Mouse (Mus musculus): ENCODE measurements at regions not wholly inside any gene's neighbourhood (a gene's known extent, or its start where the extent isn't known, plus 50 kb on each side); places are given as distances from the start of the nearest gene placed in this dataset.

GRCm38 (mm10) chr19:23044510-23045464, 96.2 kb upstream of the Klf9 start:
- Histone ChIP-seq H3K9me3 (ENCODE audit: control insufficient read depth, low read length) (no peaks in the 10 kb centered on the region), H3K9ac (no peak overlapping the region), H3K4me3 (replicated peaks; ENCODE audit: low read length) (no peak overlapping the region), H3K27ac (no peak overlapping the region), H3K27me3 (ENCODE audit: control insufficient read depth, insufficient read depth, low read length) (no peaks in the 10 kb centered on the region), H3K4me1 (replicated peaks; ENCODE audit: control insufficient read depth, insufficient read depth, low read length) (no peaks in the 10 kb centered on the region), H3K4me2 (replicated peaks) (no peak overlapping the region), H3K36me3 (replicated peaks; ENCODE audit: control insufficient read depth, insufficient read depth) (no peaks in the 10 kb centered on the region)
- DNase-seq (ENCODE audit: low spot score) (no peak), ATAC-seq (ENCODE audit: low FRiP score) (no peak)
- 84% methylated on average over 16 of the region's 16 CpGs for WGBS

DNA sequence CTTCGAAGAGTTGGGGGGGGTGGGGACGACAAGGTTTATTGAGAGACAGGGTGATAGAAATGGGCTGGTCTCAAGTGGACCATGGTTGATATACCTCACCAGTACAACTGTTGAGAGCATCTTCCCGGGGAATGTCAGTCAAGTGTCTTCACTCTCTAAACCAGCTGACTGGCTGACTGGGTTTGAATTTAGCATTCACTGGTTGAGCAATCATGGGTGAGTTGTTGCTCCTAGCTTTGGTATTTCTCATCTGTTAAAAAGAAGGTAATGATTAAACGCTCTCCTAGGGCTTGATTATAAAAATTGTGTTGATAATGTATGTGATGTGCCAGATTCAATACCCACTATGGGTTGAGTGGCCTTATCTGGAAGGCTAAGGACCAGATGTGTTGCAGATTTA, 89.6 kb upstream of the Klf9 start:
- Histone ChIP-seq H3K4me1 (replicated peaks; ENCODE audit: control insufficient read depth, insufficient read depth, low read length) (0 out of 2 replicates have a peak, but pooled peaks cover 2% of the 10 kb centered on the region), H3K4me3 (replicated peaks; ENCODE audit: low read length) (no peak overlapping the region), H3K9me3 (ENCODE audit: control insufficient read depth, low read length) (no peaks in the 10 kb centered on the region), H3K27me3 (ENCODE audit: control insufficient read depth, insufficient read depth, low read length) (no peaks in the 10 kb centered on the region), H3K27ac (no peak overlapping the region), H3K4me2 (replicated peaks) (no peak overlapping the region), H3K9ac (no peak overlapping the region), H3K36me3 (replicated peaks; ENCODE audit: control insufficient read depth, insufficient read depth) (no peaks in the 10 kb centered on the region)
- WGBS = over 99% methylated on average over 4 of the region's 4 CpGs
- DNase-seq (ENCODE audit: low spot score) (no peak), ATAC-seq (ENCODE audit: low FRiP score) (no peak)

GRCm38 (mm10) chr19:23054440-23054839, 86.6 kb upstream of the Klf9 start:
- ATAC-seq (ENCODE audit: low FRiP score) (no peak), DNase-seq (ENCODE audit: low spot score) (no peak)
- H3K27me3 ChIP-seq (ENCODE audit: control insufficient read depth, insufficient read depth, low read length) = no peaks in the 10 kb centered on the region
- no peak overlapping the region for H3K9ac ChIP-seq
- no peak overlapping the region for H3K4me2 ChIP-seq (replicated peaks)
- no peak overlapping the region for H3K27ac ChIP-seq
- no peaks in the 10 kb centered on the region for H3K9me3 ChIP-seq (ENCODE audit: control insufficient read depth, low read length)
- H3K4me3 ChIP-seq (replicated peaks; ENCODE audit: low read length) = no peak overlapping the region
- WGBS = 84% methylated on average over 4 of the region's 4 CpGs
- no peaks in the 10 kb centered on the region for H3K36me3 ChIP-seq (replicated peaks; ENCODE audit: control insufficient read depth, insufficient read depth)
- H3K4me1 ChIP-seq (replicated peaks; ENCODE audit: control insufficient read depth, insufficient read depth, low read length) = peaks cover 15% of the 10 kb centered on the region; the same call in 1 of the 2 replicates

DNA sequence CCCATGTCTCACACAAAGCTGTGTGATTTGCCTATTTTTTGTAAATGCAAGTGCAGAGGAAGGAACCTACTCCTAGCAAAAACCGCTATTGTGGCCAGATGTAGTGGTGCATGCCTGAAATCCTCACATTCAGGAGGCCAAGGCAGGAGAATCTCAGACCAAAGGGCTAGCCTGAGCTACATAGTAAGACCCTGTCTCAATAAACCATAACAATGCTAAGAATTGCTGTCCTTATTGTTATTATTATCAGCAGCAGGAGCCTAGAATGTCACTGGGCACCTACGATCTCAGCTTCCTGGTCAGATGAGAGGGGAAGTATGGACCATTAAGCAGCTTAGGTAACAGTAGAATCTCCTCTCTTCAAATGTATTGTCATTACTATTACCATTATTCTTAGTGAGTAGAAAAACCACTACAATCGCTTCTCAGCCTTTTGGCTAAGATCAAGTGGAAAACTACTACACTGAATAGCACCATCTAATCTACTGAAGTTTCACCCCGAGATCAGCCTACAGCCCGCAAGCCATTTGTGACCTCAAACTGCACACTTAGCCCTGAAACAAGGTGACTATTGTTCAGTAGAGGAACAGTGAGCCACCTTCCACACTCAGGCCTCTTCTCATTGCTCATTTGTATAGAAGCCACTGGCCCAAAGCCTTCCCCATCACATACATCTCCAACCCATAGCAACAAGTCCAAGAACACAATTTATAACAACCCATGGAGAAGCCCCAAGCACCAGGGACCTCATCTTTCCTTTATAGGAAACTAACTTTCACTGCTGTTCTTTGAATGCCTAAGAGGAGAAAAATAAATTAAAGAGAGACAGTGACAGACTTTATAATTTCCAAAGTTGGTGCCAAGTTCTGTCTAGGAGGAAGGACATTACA, 84.9 kb upstream of the Klf9 start:
- Histone ChIP-seq H3K27me3 (ENCODE audit: control insufficient read depth, insufficient read depth, low read length) (no peaks in the 10 kb centered on the region), H3K36me3 (replicated peaks; ENCODE audit: control insufficient read depth, insufficient read depth) (no peaks in the 10 kb centered on the region), H3K4me2 (replicated peaks) (peak overlapping the region; percentile 59), H3K9me3 (ENCODE audit: control insufficient read depth, low read length) (no peaks in the 10 kb centered on the region), H3K9ac (no peak overlapping the region), H3K4me1 (replicated peaks; ENCODE audit: control insufficient read depth, insufficient read depth, low read length) (peaks cover 15% of the 10 kb centered on the region; the same call in 1 of the 2 replicates), H3K27ac (no peak overlapping the region), H3K4me3 (replicated peaks; ENCODE audit: low read length) (0 out of 2 replicates have a peak overlapping the region, but pooled peaks have one; percentile 29)
- DNase-seq (ENCODE audit: low spot score) = no peak
- no peak for ATAC-seq (ENCODE audit: low FRiP score)
- WGBS = 83% methylated on average over 5 of the region's 5 CpGs

- Histone ChIP-seq H3K9me3 (ENCODE audit: control insufficient read depth, low read length) (no peaks in the 10 kb centered on the region), H3K27ac (no peak overlapping the region), H3K4me2 (replicated peaks) (peak overlapping the region; percentile 59), H3K9ac (peak overlapping the region; percentile 45), H3K36me3 (replicated peaks; ENCODE audit: control insufficient read depth, insufficient read depth) (no peaks in the 10 kb centered on the region), H3K27me3 (ENCODE audit: control insufficient read depth, insufficient read depth, low read length) (no peaks in the 10 kb centered on the region), H3K4me3 (replicated peaks; ENCODE audit: low read length) (peak overlapping the region; percentile 29), H3K4me1 (replicated peaks; ENCODE audit: control insufficient read depth, insufficient read depth, low read length) (peaks cover 15% of the 10 kb centered on the region; the same call in 1 of the 2 replicates)
- WGBS = 3% methylated on average over 32 of the region's 32 CpGs
- DNase-seq (ENCODE audit: low spot score) (peak; percentile 63), ATAC-seq (ENCODE audit: low FRiP score) (peak; percentile 79)
These were observed 83.9 kb upstream of the Klf9 start for GRCm38 (mm10) chr19:23056851-23057707.

- H3K27me3 ChIP-seq (ENCODE audit: control insufficient read depth, insufficient read depth, low read length) = no peaks in the 10 kb centered on the region
- peak overlapping the region; percentile 59 for H3K4me2 ChIP-seq (replicated peaks)
- no peaks in the 10 kb centered on the region for H3K9me3 ChIP-seq (ENCODE audit: control insufficient read depth, low read length)
- 0 out of 2 replicates have a peak overlapping the region, but pooled peaks have one; percentile 45 for H3K9ac ChIP-seq
- no peaks in the 10 kb centered on the region for H3K36me3 ChIP-seq (replicated peaks; ENCODE audit: control insufficient read depth, insufficient read depth)
- DNase-seq (ENCODE audit: low spot score) (peak; percentile 41), ATAC-seq (ENCODE audit: low FRiP score) (peak; percentile 54)
- H3K4me1 ChIP-seq (replicated peaks; ENCODE audit: control insufficient read depth, insufficient read depth, low read length) = peaks cover 15% of the 10 kb centered on the region; the same call in 1 of the 2 replicates
- H3K27ac ChIP-seq = no peak overlapping the region
- peak overlapping the region; percentile 29 for H3K4me3 ChIP-seq (replicated peaks; ENCODE audit: low read length)
- 15% methylated on average over 11 of the region's 11 CpGs for WGBS
These were observed 83.1 kb upstream of the Klf9 start for GRCm38 (mm10) chr19:23057739-23058501.

- Histone ChIP-seq H3K36me3 (replicated peaks; ENCODE audit: control insufficient read depth, insufficient read depth) (no peaks in the 10 kb centered on the region), H3K4me2 (replicated peaks) (no peak overlapping the region), H3K9ac (no peak overlapping the region), H3K27me3 (ENCODE audit: control insufficient read depth, insufficient read depth, low read length) (no peaks in the 10 kb centered on the region), H3K4me3 (replicated peaks; ENCODE audit: low read length) (no peak overlapping the region), H3K27ac (no peak overlapping the region), H3K9me3 (ENCODE audit: control insufficient read depth, low read length) (no peaks in the 10 kb centered on the region), H3K4me1 (replicated peaks; ENCODE audit: control insufficient read depth, insufficient read depth, low read length) (peaks cover 15% of the 10 kb centered on the region; the same call in 1 of the 2 replicates)
- 22% methylated on average over 4 of the region's 4 CpGs for WGBS
- ATAC-seq (ENCODE audit: low FRiP score) (no peak), DNase-seq (ENCODE audit: low spot score) (no peak)
These were observed 82.5 kb upstream of the Klf9 start for GRCm38 (mm10) chr19:23058502-23058900.

DNA sequence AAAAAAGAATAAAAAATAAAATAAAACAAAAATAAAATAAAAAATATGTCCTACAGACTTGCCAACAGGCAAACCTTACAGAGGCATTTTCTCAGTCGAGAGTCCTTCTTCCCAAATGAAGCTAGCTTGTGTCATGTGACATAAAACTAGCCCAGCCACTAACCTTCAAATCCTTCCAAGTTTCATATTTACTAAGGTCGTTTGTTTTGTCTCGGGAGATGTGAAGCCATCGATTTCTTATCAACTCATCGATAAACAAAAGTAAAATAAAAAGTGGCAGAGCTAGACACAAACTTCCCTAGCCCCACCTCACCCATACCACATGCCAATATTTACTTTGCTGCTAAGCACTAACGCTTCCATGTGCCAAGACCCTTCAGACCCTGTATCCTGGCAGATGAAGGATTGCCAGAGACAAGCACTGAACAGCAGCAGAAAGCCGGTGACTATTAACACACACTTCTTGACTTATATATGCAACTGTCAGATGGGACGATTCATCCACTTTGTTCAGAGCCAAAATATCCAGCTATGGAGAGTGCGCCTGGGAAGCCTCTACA, 79.9 kb upstream of the Klf9 start:
- no peak for ATAC-seq (ENCODE audit: low FRiP score)
- no peak for DNase-seq (ENCODE audit: low spot score)
- WGBS = 85% methylated on average over 9 of the region's 9 CpGs

More for the DNA sequence above, 79.9 kb upstream of the Klf9 start:
- H3K36me3 ChIP-seq (replicated peaks; ENCODE audit: control insufficient read depth, insufficient read depth) = no peaks in the 10 kb centered on the region
- H3K9me3 ChIP-seq (ENCODE audit: control insufficient read depth, low read length) = no peaks in the 10 kb centered on the region
- H3K4me3 ChIP-seq (replicated peaks; ENCODE audit: low read length) = no peak overlapping the region
- H3K9ac ChIP-seq = no peak overlapping the region
- peaks cover 15% of the 10 kb centered on the region; the same call in 1 of the 2 replicates for H3K4me1 ChIP-seq (replicated peaks; ENCODE audit: control insufficient read depth, insufficient read depth, low read length)
- no peaks in the 10 kb centered on the region for H3K27me3 ChIP-seq (ENCODE audit: control insufficient read depth, insufficient read depth, low read length)
- no peak overlapping the region for H3K27ac ChIP-seq
- H3K4me2 ChIP-seq (replicated peaks) = no peak overlapping the region

Measured in hindbrain, embryonic 14.5 days (tissue).